ENCODE assay signal across 21 mouse cellular contexts in the genomic region with DNA sequence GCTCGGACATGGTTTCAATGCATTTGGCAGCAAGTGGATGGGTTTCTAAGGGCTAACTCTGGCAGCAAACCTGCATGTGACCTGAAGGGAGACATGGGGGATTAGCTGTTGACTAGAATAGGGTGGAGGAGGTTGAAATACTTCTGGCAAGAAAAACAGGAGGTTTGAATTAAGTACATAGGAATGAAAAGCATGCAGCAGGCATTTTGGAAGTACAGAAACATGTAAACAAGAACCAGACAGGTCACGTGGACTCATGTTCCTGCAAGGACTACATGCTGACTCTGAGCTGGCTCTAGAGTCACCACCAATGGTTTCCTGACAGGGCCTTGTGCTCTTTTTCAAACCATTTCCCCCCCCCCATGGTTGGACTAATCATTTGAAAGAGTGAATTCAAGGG.
DNase-seq lines count a peak whose midpoint lies in the region; ATAC-seq and TF ChIP-seq lines count a peak whose summit lies in the region.
"Had no signal": no experiment of that assay in that cellular context is flagged by ENCODE, and none has a peak within 500 bp of the region (broad histone marks: within the 10 kb centered on the region; RNA-seq: fewer than 3 reads in every experiment).

No protein-coding gene starts in this region.

- H3K9me3 ChIP-seq in lung, postnatal 0 days (ENCODE audit: low read length) = no peaks in the 10 kb centered on the region
- no peaks in the 10 kb centered on the region for H3K9me3 ChIP-seq in embryonic facial prominence, embryonic 15.5 days (replicated peaks)
- H3K9me3 ChIP-seq in hindbrain, embryonic 16.5 days (ENCODE audit: control insufficient read depth, low read length) = no peaks in the 10 kb centered on the region
- H3K9me3 ChIP-seq: intestine, embryonic 15.5 days; liver, embryonic 15.5 days had no signal

- TF ChIP-seq CTCF in lung, postnatal 0 days (IDR thresholded peaks at IDR 0.05) = no peak

- H3K4me2 ChIP-seq in lung, postnatal 0 days (replicated peaks; ENCODE audit: low read depth, low read length) = no peak overlapping the region
- H3K4me2 ChIP-seq in embryonic facial prominence, embryonic 15.5 days (replicated peaks) = no peak overlapping the region
- H3K4me2 ChIP-seq in hindbrain, embryonic 16.5 days (ENCODE audit: low read length) = no peak overlapping the region
- H3K4me2 ChIP-seq: intestine, embryonic 15.5 days; liver, embryonic 15.5 days had no signal

- H3K36me3 ChIP-seq in lung, postnatal 0 days (ENCODE audit: insufficient read depth, low read length) = no peaks in the 10 kb centered on the region
- no peaks in the 10 kb centered on the region for H3K36me3 ChIP-seq in embryonic facial prominence, embryonic 15.5 days
- H3K36me3 ChIP-seq in hindbrain, embryonic 16.5 days (ENCODE audit: control insufficient read depth, insufficient read depth, low read length) = no peaks in the 10 kb centered on the region
- H3K36me3 ChIP-seq: G1E; intestine, embryonic 15.5 days; liver, embryonic 15.5 days had no signal

- no peak overlapping the region for H3K27ac ChIP-seq in lung, postnatal 0 days (ENCODE audit: low read length)
- H3K27ac ChIP-seq in embryonic facial prominence, embryonic 15.5 days (replicated peaks) = no peak overlapping the region
- no peak overlapping the region for H3K27ac ChIP-seq in hindbrain, embryonic 16.5 days (ENCODE audit: low read depth, low read length)
- H3K27ac ChIP-seq: hindbrain, postnatal 0 days; intestine, embryonic 15.5 days; liver, embryonic 15.5 days; macrophage had no signal

- no peaks in the 10 kb centered on the region for H3K27me3 ChIP-seq in lung, postnatal 0 days (replicated peaks; ENCODE audit: insufficient read depth, low read length)
- no peaks in the 10 kb centered on the region for H3K27me3 ChIP-seq in embryonic facial prominence, embryonic 15.5 days
- no peaks in the 10 kb centered on the region for H3K27me3 ChIP-seq in hindbrain, embryonic 16.5 days (replicated peaks; ENCODE audit: control insufficient read depth, insufficient read depth, low read length)
- H3K27me3 ChIP-seq: intestine, embryonic 15.5 days; liver, embryonic 15.5 days had no signal

- no peak for TF ChIP-seq EP300 in lung, postnatal 0 days (IDR thresholded peaks at IDR 0.05)

- DNase-seq in embryo, embryonic 11 days = peak; percentile 7
- no peak for DNase-seq in embryo, embryonic 10 days (ENCODE audit: low spot score)
- DNase-seq in lung, postnatal 0 days (ENCODE audit: low spot score) = no peak
- DNase-seq in lung, postnatal 4 days = no peak
- peak; percentile 40 for DNase-seq in yolk sac, embryonic 10.5 days (ENCODE audit: low spot score)
- no peak for DNase-seq in Muller cell, postnatal 12 days (ENCODE audit: inconsistent ontology term)
- DNase-seq: adrenal gland, postnatal 25 days; cerebellum, adult 11-12 months; cerebellum, postnatal 10 days; gastrocnemius, postnatal 10 days; kidney, adult 2 months; kidney, postnatal 14 days; midbrain, embryonic 14.5 days had no signal

- H3K9ac ChIP-seq in lung, postnatal 0 days (replicated peaks; ENCODE audit: low read depth) = no peak overlapping the region
- no peak overlapping the region for H3K9ac ChIP-seq in embryonic facial prominence, embryonic 15.5 days
- H3K9ac ChIP-seq in hindbrain, embryonic 16.5 days (ENCODE audit: low read depth, low read length) = no peak overlapping the region
- H3K9ac ChIP-seq: intestine, embryonic 15.5 days; liver, embryonic 15.5 days had no signal

- 50% methylated on average over 2 of the region's 2 CpGs for WGBS in lung, postnatal 0 days
- WGBS in embryonic facial prominence, embryonic 15.5 days = 25% methylated on average over 2 of the region's 2 CpGs
- 74% methylated on average over 2 of the region's 2 CpGs for WGBS in hindbrain, embryonic 16.5 days

- ATAC-seq in lung, postnatal 0 days = 0 out of 2 replicates have a peak, but pooled peaks have one; percentile 40
- ATAC-seq in embryonic facial prominence, embryonic 15.5 days (ENCODE audit: insufficient number of reproducible peaks, low FRiP score, low TSS enrichment, low read depth) = 0 out of 2 replicates have a peak, but pooled peaks have one; percentile 67
- no peak for ATAC-seq in hindbrain, embryonic 16.5 days
- ATAC-seq: forebrain, embryonic 16.5 days; hindbrain, postnatal 0 days; intestine, embryonic 15.5 days had no signal

- H3K4me1 ChIP-seq in lung, postnatal 0 days (ENCODE audit: insufficient read depth, low read depth, low read length) = no peaks in the 10 kb centered on the region
- H3K4me1 ChIP-seq in embryonic facial prominence, embryonic 15.5 days = peaks cover 3% of the 10 kb centered on the region; the same call in 1 of the 2 replicates
- H3K4me1 ChIP-seq in hindbrain, embryonic 16.5 days (ENCODE audit: control insufficient read depth, insufficient read depth, low read depth, low read length) = no peaks in the 10 kb centered on the region
- H3K4me1 ChIP-seq: intestine, embryonic 15.5 days; liver, embryonic 15.5 days had no signal

- no peak overlapping the region for H3K4me3 ChIP-seq in lung, postnatal 0 days (ENCODE audit: low read depth, low read length)
- no peak overlapping the region for H3K4me3 ChIP-seq in embryonic facial prominence, embryonic 15.5 days (replicated peaks)
- no peak overlapping the region for H3K4me3 ChIP-seq in hindbrain, embryonic 16.5 days (ENCODE audit: low read length)
- H3K4me3 ChIP-seq: intestine, embryonic 15.5 days; liver, embryonic 15.5 days had no signal

Comparison
In these comparisons a context has a peak if more than half of its experiments do, and no peak if none do; other contexts are left out.
1. DNase-seq: peak in embryo, embryonic 11 days (single experiment) and yolk sac, embryonic 10.5 days (single experiment); none in embryo, embryonic 10 days (single experiment), lung, postnatal 0 days (single experiment), lung, postnatal 4 days (0 of 2) and Muller cell, postnatal 12 days (single experiment).